Mouse (Mus musculus): ENCODE results near the gene Agtrap. TPM values are rescaled to one million over a fixed set of nuclear protein-coding genes. Genes with fewer than 3 reads are reported as not detected.
"Not testable (repeated sequence)": the region's sequence is repeated elsewhere in the genome, so short reads cannot be mapped to it uniquely, and the experiment has no call there.

Agtrap gene
- polyA plus RNA-seq, 1 experiment from 2014 or later = 4.7 TPM

GRCm38 (mm10) chr4:148046450-148047031 is 41.3 kb downstream of the Agtrap start:
- 48% methylated on average over 4 of the region's 4 CpGs for WGBS
- Histone ChIP-seq H3K36me3 (ENCODE audit: control insufficient read depth, insufficient read depth) (peaks cover 7% of the 10 kb centered on the region), H3K4me3 (replicated peaks; ENCODE audit: low read length) (no peak overlapping the region), H3K4me2 (ENCODE audit: low read length) (no peak overlapping the region), H3K27me3 (replicated peaks; ENCODE audit: control insufficient read depth, insufficient read depth, low read length) (no peaks in the 10 kb centered on the region), H3K9me3 (ENCODE audit: control insufficient read depth, low read length) (no peaks in the 10 kb centered on the region), H3K9ac (replicated peaks; ENCODE audit: low read depth, low read length) (no peak overlapping the region), H3K4me1 (replicated peaks; ENCODE audit: control insufficient read depth, insufficient read depth, low read length) (peaks cover 10% of the 10 kb centered on the region), H3K27ac (ENCODE audit: low read length) (no peak overlapping the region)
- no peak for ATAC-seq

GRCm38 (mm10) chr4:148044113-148044512 is 43.7 kb downstream of the Agtrap start:
- Histone ChIP-seq H3K4me3 (replicated peaks; ENCODE audit: low read length) (no peak overlapping the region), H3K4me1 (replicated peaks; ENCODE audit: control insufficient read depth, insufficient read depth, low read length) (peaks cover 32% of the 10 kb centered on the region), H3K9me3 (ENCODE audit: control insufficient read depth, low read length) (no peaks in the 10 kb centered on the region), H3K4me2 (ENCODE audit: low read length) (no peak overlapping the region), H3K27me3 (replicated peaks; ENCODE audit: control insufficient read depth, insufficient read depth, low read length) (no peaks in the 10 kb centered on the region), H3K27ac (ENCODE audit: low read length) (no peak overlapping the region), H3K36me3 (ENCODE audit: control insufficient read depth, insufficient read depth) (peaks cover 5% of the 10 kb centered on the region), H3K9ac (replicated peaks; ENCODE audit: low read depth, low read length) (no peak overlapping the region)
- 86% methylated on average over 2 of the region's 2 CpGs for WGBS
- no peak for ATAC-seq

- WGBS = 64% methylated on average over 6 of the region's 8 CpGs
- H3K4me1 ChIP-seq (replicated peaks; ENCODE audit: control insufficient read depth, insufficient read depth, low read length) = peaks cover 32% of the 10 kb centered on the region
- H3K9ac ChIP-seq (replicated peaks; ENCODE audit: low read depth, low read length) = not testable (repeated sequence)
Observed at GRCm38 (mm10) chr4:148043327-148043726, 44.5 kb downstream of the Agtrap start.

GRCm38 (mm10) chr4:148041611-148042191 is 46.1 kb downstream of the Agtrap start:
- no peak for ATAC-seq

More at GRCm38 (mm10) chr4:148043327-148043726, 44.5 kb downstream of the Agtrap start:
- not testable (repeated sequence) for H3K27ac ChIP-seq (ENCODE audit: low read length); H3K9me3 ChIP-seq (ENCODE audit: control insufficient read depth, low read length); H3K4me2 ChIP-seq (ENCODE audit: low read length); H3K27me3 ChIP-seq (replicated peaks; ENCODE audit: control insufficient read depth, insufficient read depth, low read length); H3K4me3 ChIP-seq (replicated peaks; ENCODE audit: low read length); H3K36me3 ChIP-seq (ENCODE audit: control insufficient read depth, insufficient read depth); ATAC-seq

GRCm38 (mm10) chr4:148040933-148041610 is 46.8 kb downstream of the Agtrap start:
- no peaks in the 10 kb centered on the region for H3K27me3 ChIP-seq (replicated peaks; ENCODE audit: control insufficient read depth, insufficient read depth, low read length)
- H3K4me2 ChIP-seq (ENCODE audit: low read length) = peak overlapping the region; percentile 56
- H3K4me3 ChIP-seq (replicated peaks; ENCODE audit: low read length) = peak overlapping the region; percentile 41
- no peaks in the 10 kb centered on the region for H3K9me3 ChIP-seq (ENCODE audit: control insufficient read depth, low read length)
- H3K9ac ChIP-seq (replicated peaks; ENCODE audit: low read depth, low read length) = peak overlapping the region; percentile 50
- 0 out of 2 replicates have a peak overlapping the region, but pooled peaks have one; percentile 21 for H3K27ac ChIP-seq (ENCODE audit: low read length)
- ATAC-seq = no peak
- H3K4me1 ChIP-seq (replicated peaks; ENCODE audit: control insufficient read depth, insufficient read depth, low read length) = peaks cover 39% of the 10 kb centered on the region
- under 1% methylated on average over 19 of the region's 19 CpGs for WGBS
- no peaks in the 10 kb centered on the region; the same call in 1 of the 2 replicates for H3K36me3 ChIP-seq (ENCODE audit: control insufficient read depth, insufficient read depth)

More at GRCm38 (mm10) chr4:148041611-148042191, 46.1 kb downstream of the Agtrap start:
- peaks cover 39% of the 10 kb centered on the region for H3K4me1 ChIP-seq (replicated peaks; ENCODE audit: control insufficient read depth, insufficient read depth, low read length)
- no peaks in the 10 kb centered on the region; the same call in 1 of the 2 replicates for H3K36me3 ChIP-seq (ENCODE audit: control insufficient read depth, insufficient read depth)
- no peak overlapping the region for H3K27ac ChIP-seq (ENCODE audit: low read length)
- H3K9ac ChIP-seq (replicated peaks; ENCODE audit: low read depth, low read length) = peak overlapping the region; percentile 50
- no peaks in the 10 kb centered on the region for H3K9me3 ChIP-seq (ENCODE audit: control insufficient read depth, low read length)
- H3K4me2 ChIP-seq (ENCODE audit: low read length) = peak overlapping the region; percentile 56
- H3K27me3 ChIP-seq (replicated peaks; ENCODE audit: control insufficient read depth, insufficient read depth, low read length) = no peaks in the 10 kb centered on the region
- peak overlapping the region; percentile 41 for H3K4me3 ChIP-seq (replicated peaks; ENCODE audit: low read length)
- 4% methylated on average over 16 of the region's 16 CpGs for WGBS

GRCm38 (mm10) chr4:148040029-148040830 is 47.6 kb downstream of the Agtrap start:
- Histone ChIP-seq H3K9me3 (ENCODE audit: control insufficient read depth, low read length) (no peaks in the 10 kb centered on the region), H3K4me1 (replicated peaks; ENCODE audit: control insufficient read depth, insufficient read depth, low read length) (peaks cover 39% of the 10 kb centered on the region), H3K27ac (ENCODE audit: low read length) (peak overlapping the region; percentile 21; the same call in 1 of the 2 replicates), H3K27me3 (replicated peaks; ENCODE audit: control insufficient read depth, insufficient read depth, low read length) (no peaks in the 10 kb centered on the region), H3K4me3 (replicated peaks; ENCODE audit: low read length) (peak overlapping the region; percentile 41), H3K36me3 (ENCODE audit: control insufficient read depth, insufficient read depth) (no peaks in the 10 kb centered on the region; the same call in 1 of the 2 replicates), H3K9ac (replicated peaks; ENCODE audit: low read depth, low read length) (peak overlapping the region; percentile 50; the same call in 1 of the 2 replicates), H3K4me2 (ENCODE audit: low read length) (peak overlapping the region; percentile 65)
- no peak for ATAC-seq
- WGBS = 62% methylated on average over 15 of the region's 15 CpGs

- H3K4me2 ChIP-seq (ENCODE audit: low read length) = peak overlapping the region; percentile 65
- peaks cover 39% of the 10 kb centered on the region for H3K4me1 ChIP-seq (replicated peaks; ENCODE audit: control insufficient read depth, insufficient read depth, low read length)
- 0 out of 2 replicates have a peak, but pooled peaks have one; percentile 0 for ATAC-seq
- H3K36me3 ChIP-seq (ENCODE audit: control insufficient read depth, insufficient read depth) = no peaks in the 10 kb centered on the region; the same call in 1 of the 2 replicates
- H3K9ac ChIP-seq (replicated peaks; ENCODE audit: low read depth, low read length) = peak overlapping the region; percentile 78
- no peaks in the 10 kb centered on the region for H3K27me3 ChIP-seq (replicated peaks; ENCODE audit: control insufficient read depth, insufficient read depth, low read length)
- WGBS = 15% methylated on average over 19 of the region's 19 CpGs
- H3K27ac ChIP-seq (ENCODE audit: low read length) = peak overlapping the region; percentile 61
- no peaks in the 10 kb centered on the region for H3K9me3 ChIP-seq (ENCODE audit: control insufficient read depth, low read length)
- H3K4me3 ChIP-seq (replicated peaks; ENCODE audit: low read length) = peak overlapping the region; percentile 62
Observed at GRCm38 (mm10) chr4:148039254-148040028, 48.4 kb downstream of the Agtrap start.

GRCm38 (mm10) chr4:148038600-148039253 is 49.1 kb downstream of the Agtrap start, which contains the start of the genes Clcn6 and Mthfr:
Gene Clcn6 (minus strand): TSS chr4:148038821.
Gene Mthfr (plus strand): TSS chr4:148039077.
- Histone ChIP-seq H3K9me3 (ENCODE audit: control insufficient read depth, low read length) (no peaks in the 10 kb centered on the region), H3K36me3 (ENCODE audit: control insufficient read depth, insufficient read depth) (no peaks in the 10 kb centered on the region), H3K9ac (replicated peaks; ENCODE audit: low read depth, low read length) (peak within 1 kb of the TSS; percentile 78), H3K27ac (ENCODE audit: low read length) (peak within 1 kb of the TSS; percentile 89), H3K4me2 (ENCODE audit: low read length) (peak within 1 kb of the TSS; percentile 65), H3K27me3 (replicated peaks; ENCODE audit: control insufficient read depth, insufficient read depth, low read length) (no peaks in the 10 kb centered on the region), H3K4me3 (replicated peaks; ENCODE audit: low read length) (peak within 1 kb of the TSS; percentile 62), H3K4me1 (replicated peaks; ENCODE audit: control insufficient read depth, insufficient read depth, low read length) (peaks cover 39% of the 10 kb centered on the region)
- ATAC-seq = peak; percentile 95
- under 1% methylated on average over 54 of the region's 54 CpGs for WGBS
